Mouse (Mus musculus) ES-Bruce4 (cell line): ENCODE measurements around the gene Ngrn.

ENCODE experiments used
- CTCF ChIP-seq: IDR thresholded peaks from one replicate; pipeline ENCODE4 v1.8.1; 2011; ENCODE audit warnings: low read depth, low read length
- EP300 ChIP-seq: IDR thresholded peaks from 2 replicates; pipeline ENCODE4 v1.6.1; 2011; ENCODE audit warnings: low read depth, low read length; ENCODE audit not compliant: insufficient read depth
- POLR2A ChIP-seq: IDR thresholded peaks from one replicate; pipeline ENCODE4 v1.8.1; 2011; ENCODE audit warnings: low read length; ENCODE audit not compliant: insufficient read depth

DNA sequence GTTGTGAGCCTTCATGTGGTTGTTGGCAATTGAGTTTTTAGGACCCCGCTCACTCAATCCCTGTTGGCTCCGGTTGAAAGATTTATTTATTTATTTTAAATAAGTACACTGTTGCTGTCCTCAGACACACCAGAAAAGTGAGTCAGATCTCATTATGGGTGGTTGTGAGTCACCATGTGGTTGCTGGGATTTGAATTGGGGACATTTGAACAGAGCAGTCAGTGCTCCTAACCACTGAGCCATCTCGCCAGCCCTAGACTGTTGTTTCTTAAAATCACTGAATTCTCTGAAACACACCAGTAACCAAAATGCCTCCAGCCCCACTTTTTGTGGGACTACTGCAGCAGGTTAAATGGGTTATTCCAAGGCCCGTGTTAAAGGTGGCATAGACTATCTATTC lies 37.7 kb downstream of the Ngrn start:
- TF ChIP-seq CTCF: no peak
- no peak for TF ChIP-seq POLR2A
- no peak for TF ChIP-seq EP300
